In genomic region chr15:79062376-79063159, GRCm38 (mm10) we compare ENCODE assay signal across 8 mouse cellular contexts. TPM values are rescaled to one million over a fixed set of nuclear protein-coding genes. Genes with fewer than 3 reads are reported as not detected.
DNase-seq lines count a peak whose midpoint lies in the region; ATAC-seq lines count a peak whose summit lies in the region.

TSS of gene Ankrd54 (minus strand) at chr15:79062893.

- ATAC-seq in forebrain, embryonic 14.5 days, result peak; percentile 100
- ATAC-seq in neural tube, embryonic 15.5 days (ENCODE audit: low FRiP score), result peak; percentile 100

- H3K27ac ChIP-seq in forebrain, embryonic 14.5 days (ENCODE audit: low read depth, low read length), result peak within 1 kb of the TSS; percentile 78
- peak within 1 kb of the TSS; percentile 83 for H3K27ac ChIP-seq in neural tube, embryonic 15.5 days (replicated peaks)

- H3K9ac ChIP-seq in forebrain, embryonic 14.5 days (ENCODE audit: low read length), result peak within 1 kb of the TSS; percentile 89
- H3K9ac ChIP-seq in neural tube, embryonic 15.5 days (replicated peaks), result peak within 1 kb of the TSS; percentile 76

- H3K4me1 ChIP-seq in forebrain, embryonic 14.5 days (ENCODE audit: control insufficient read depth, insufficient read depth, low read length), result peaks cover 2% of the 10 kb centered on the region; the same call in 1 of the 2 replicates
- peaks cover 26% of the 10 kb centered on the region for H3K4me1 ChIP-seq in neural tube, embryonic 15.5 days

- peak; percentile 100 for DNase-seq in ES-CJ7 (ENCODE audit: low read depth, low spot score)
- DNase-seq in cerebellum, adult 11 months, result peak; percentile 96
- peak; percentile 100 for DNase-seq in forebrain, embryonic 14.5 days (ENCODE audit: low spot score)
- DNase-seq in heart, postnatal 14 days, result peak; percentile 94 to 96
- peak; percentile 99 for DNase-seq in layer of hippocampus, adult 11-12 months (ENCODE audit: low spot score)
- peak; percentile 99 for DNase-seq in lung, adult 18-20 months
- DNase-seq in testis, postnatal 14 days (ENCODE audit: low spot score), result peak; percentile 100

- H3K36me3 ChIP-seq in forebrain, embryonic 14.5 days (ENCODE audit: control insufficient read depth, insufficient read depth, low read length), result peaks cover 35% of the 10 kb centered on the region
- peaks cover 31% of the 10 kb centered on the region for H3K36me3 ChIP-seq in neural tube, embryonic 15.5 days

- H3K9me3 ChIP-seq in forebrain, embryonic 14.5 days (replicated peaks; ENCODE audit: control insufficient read depth, low read length), result no peaks in the 10 kb centered on the region
- no peaks in the 10 kb centered on the region for H3K9me3 ChIP-seq in neural tube, embryonic 15.5 days (replicated peaks)

- peak within 1 kb of the TSS; percentile 96 for H3K4me3 ChIP-seq in forebrain, embryonic 14.5 days (ENCODE audit: low read depth, low read length)
- peak within 1 kb of the TSS; percentile 93 for H3K4me3 ChIP-seq in neural tube, embryonic 15.5 days (replicated peaks)

- H3K4me2 ChIP-seq in forebrain, embryonic 14.5 days (ENCODE audit: low read length), result peak within 1 kb of the TSS; percentile 82
- peak within 1 kb of the TSS; percentile 73 for H3K4me2 ChIP-seq in neural tube, embryonic 15.5 days

- under 1% methylated on average over 77 of the region's 80 CpGs for WGBS in forebrain, embryonic 14.5 days
- under 1% methylated on average over 80 of the region's 80 CpGs for WGBS in neural tube, embryonic 15.5 days

- no peaks in the 10 kb centered on the region for H3K27me3 ChIP-seq in forebrain, embryonic 14.5 days (replicated peaks; ENCODE audit: control insufficient read depth, insufficient read depth, low read length)
- no peaks in the 10 kb centered on the region for H3K27me3 ChIP-seq in neural tube, embryonic 15.5 days (replicated peaks)

- intact Hi-C loops in heart, postnatal 14 days (cut with DNase I), result no loop called here

RNA-seq across cellular contexts. Expression of gene Ankrd54, which starts in this region (rescaled TPM):
- polyA plus RNA-seq in forebrain, embryonic 14.5 days (2014; fragmentation: Nextera tagmentation; extraction: Ambion mirVana), result 51.3 and 53.3 TPM in 2 replicates
- 1 to 10 TPM; 8.7 to 9.4 TPM for total RNA-seq in heart, postnatal 14 days (2021)
- polyA plus RNA-seq in neural tube, embryonic 15.5 days (2015; fragmentation: Nextera tagmentation; extraction: Ambion mirVana), result 52.4 and 52.8 TPM in 2 replicates

Comparison
In these comparisons a context has a peak if more than half of its experiments do, and no peak if none do; other contexts are left out.
1. Peak in every context shown above with its lines: DNase-seq, ATAC-seq, H3K4me3 ChIP-seq and H3K27ac ChIP-seq.